Mouse (Mus musculus) spleen, adult 2 months (tissue): ENCODE results near the gene Cc2d2a.

Experiments
- CTCF ChIP-seq: fragments of 200-500 bp; IDR thresholded peaks from 2 replicates; pipeline ENCODE4 v1.5.1; 2011; ENCODE audit warnings: mild to moderate bottlenecking, inconsistent platforms; ENCODE audit not compliant: insufficient read depth, insufficient read length, insufficient replicate concordance; ENCODE audit errors: extremely low read depth
- POLR2A ChIP-seq: fragments of 200-500 bp; IDR thresholded peaks from 2 replicates; pipeline ENCODE4 v1.6.1; 2011; ENCODE audit warnings: low read depth, low read length, inconsistent platforms

DNA sequence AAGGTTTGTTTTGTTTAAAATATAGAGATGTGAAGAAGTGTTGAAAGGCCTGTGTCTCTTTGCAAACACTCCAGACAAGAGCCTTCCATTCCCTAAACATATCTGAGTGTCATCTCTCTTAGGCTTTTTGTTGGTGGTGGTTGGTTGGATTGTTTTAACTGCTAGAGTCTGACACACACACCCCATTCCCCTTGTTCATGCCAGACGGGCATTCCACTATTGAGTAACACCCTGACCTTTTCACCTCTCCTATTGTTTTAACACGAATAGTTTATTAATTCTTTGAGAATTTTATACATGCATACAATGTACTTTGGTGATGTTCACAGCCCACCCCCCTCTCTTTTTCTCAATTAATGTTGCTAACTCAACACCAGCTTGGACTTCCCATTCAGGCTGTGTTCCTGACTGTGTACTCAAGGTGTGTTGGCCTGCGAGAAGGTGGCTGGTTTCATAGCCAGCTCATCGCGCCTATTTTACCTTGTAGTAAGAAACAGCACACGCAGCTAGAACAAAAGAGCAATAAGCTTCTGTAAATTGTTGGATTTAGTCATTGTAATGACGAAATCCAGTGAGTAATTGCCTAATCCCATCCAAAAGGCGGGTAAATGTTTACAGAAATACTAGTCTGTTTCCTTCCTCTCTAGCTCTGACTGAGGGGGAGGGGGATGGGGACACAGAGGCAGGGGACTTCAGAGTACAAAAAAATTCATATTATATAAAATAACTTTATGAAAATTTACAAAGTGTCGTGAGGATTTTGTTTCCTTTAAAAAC, 126.0 kb downstream of the Cc2d2a start:
- TF ChIP-seq POLR2A (no peak), CTCF (no peak)
